Mouse (Mus musculus): ENCODE results near the gene Gm45808. TPM values are rescaled to one million over a fixed set of nuclear protein-coding genes. Genes with fewer than 3 reads are reported as not detected.
"Not testable (repeated sequence)": the region's sequence is repeated elsewhere in the genome, so short reads cannot be mapped to it uniquely, and the experiment has no call there.

The Gm45808 gene
- polyA plus RNA-seq (2015; fragmentation: Nextera tagmentation; extraction: Ambion mirVana) = not detected in 2 replicates

DNA sequence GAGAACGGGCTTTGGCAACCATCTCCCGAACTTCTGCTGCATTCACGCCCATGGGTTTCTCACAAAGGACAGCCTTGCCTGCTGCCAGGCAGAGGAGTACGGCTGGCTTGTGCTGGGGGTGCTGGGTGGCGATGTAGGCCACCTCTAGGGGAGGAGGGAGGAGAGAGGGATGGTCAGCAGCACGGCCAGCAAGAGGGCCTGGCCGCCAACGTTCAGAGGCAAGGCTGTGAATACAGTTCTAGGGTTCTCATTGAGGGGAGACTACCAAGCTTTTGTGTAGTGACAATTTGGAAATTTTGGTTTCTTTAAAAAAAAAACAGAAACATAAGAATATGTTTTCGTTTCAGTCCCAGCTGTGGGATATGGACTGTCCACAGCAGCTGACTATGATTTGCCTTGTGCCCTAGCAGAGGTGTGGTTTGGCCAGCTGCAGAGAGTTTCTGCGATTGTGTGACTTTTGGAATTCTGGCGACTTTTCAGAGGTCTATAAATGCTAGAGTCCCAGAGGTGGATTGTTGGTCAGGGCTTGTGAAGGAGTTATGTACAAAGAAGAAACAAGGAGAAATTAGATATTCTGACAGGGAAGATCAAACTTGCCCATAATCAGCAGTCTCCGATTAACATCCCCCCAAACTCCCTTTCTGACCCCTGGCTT lies at the start of gene Gm45808:
Gm45808 (minus strand) TSS at position 51 of the 655 bp plus-strand sequence.
- Histone ChIP-seq H3K4me1 (replicated peaks; ENCODE audit: control insufficient read depth, insufficient read depth, low read length) (no peaks in the 10 kb centered on the region), H3K4me2 (replicated peaks; ENCODE audit: low read depth) (no peak within 1 kb of the TSS), H3K4me3 (ENCODE audit: low read depth, low read length) (no peak within 1 kb of the TSS), H3K27ac (ENCODE audit: low read depth, low read length) (no peak within 1 kb of the TSS), H3K9ac (ENCODE audit: low read depth, low read length) (no peak within 1 kb of the TSS), H3K36me3 (ENCODE audit: control insufficient read depth, insufficient read depth) (no peaks in the 10 kb centered on the region), H3K9me3 (ENCODE audit: control insufficient read depth) (no peaks in the 10 kb centered on the region), H3K27me3 (replicated peaks; ENCODE audit: control insufficient read depth, insufficient read depth, low read length) (no peaks in the 10 kb centered on the region)
- ATAC-seq = no peak
- 79% methylated on average over 12 of the region's 12 CpGs for WGBS
- TF ChIP-seq CTCF (IDR thresholded peaks at IDR 0.05; ENCODE audit: low read depth) = no peak

DNA sequence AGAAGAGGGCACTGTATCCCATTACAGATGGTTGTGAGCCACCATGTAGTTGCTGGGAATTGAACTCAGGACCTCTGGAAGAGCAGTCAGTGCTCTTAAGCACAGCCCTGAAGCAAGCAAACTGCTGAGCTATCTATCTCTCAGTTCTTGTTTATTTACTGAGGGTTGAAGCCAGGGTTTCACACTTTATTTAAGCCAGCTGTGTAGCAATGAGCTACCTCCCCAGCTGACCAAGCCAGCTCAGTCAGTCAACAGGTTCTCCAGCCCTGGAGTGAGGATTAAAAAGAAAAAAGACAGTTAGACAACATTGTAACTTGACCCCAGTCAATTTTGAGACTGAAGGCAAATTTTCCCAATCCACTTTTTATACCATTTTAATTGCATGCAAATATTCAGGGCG lies 49.1 kb upstream of the Gm45808 start:
- Histone ChIP-seq H3K36me3 (ENCODE audit: control insufficient read depth, insufficient read depth) (no peaks in the 10 kb centered on the region), H3K9me3 (ENCODE audit: control insufficient read depth) (no peaks in the 10 kb centered on the region), H3K4me3 (ENCODE audit: low read depth, low read length) (no peak overlapping the region), H3K27me3 (replicated peaks; ENCODE audit: control insufficient read depth, insufficient read depth, low read length) (no peaks in the 10 kb centered on the region), H3K4me2 (replicated peaks; ENCODE audit: low read depth) (no peak overlapping the region), H3K4me1 (replicated peaks; ENCODE audit: control insufficient read depth, insufficient read depth, low read length) (no peaks in the 10 kb centered on the region), H3K9ac (ENCODE audit: low read depth, low read length) (no peak overlapping the region), H3K27ac (ENCODE audit: low read depth, low read length) (no peak overlapping the region)
- TF ChIP-seq CTCF (IDR thresholded peaks at IDR 0.05; ENCODE audit: low read depth) = 0 out of 2 replicates have a peak, but pooled peaks have one; percentile 18
- 88% methylated on average over 1 of the region's 1 CpGs for WGBS
- no peak for ATAC-seq

DNA sequence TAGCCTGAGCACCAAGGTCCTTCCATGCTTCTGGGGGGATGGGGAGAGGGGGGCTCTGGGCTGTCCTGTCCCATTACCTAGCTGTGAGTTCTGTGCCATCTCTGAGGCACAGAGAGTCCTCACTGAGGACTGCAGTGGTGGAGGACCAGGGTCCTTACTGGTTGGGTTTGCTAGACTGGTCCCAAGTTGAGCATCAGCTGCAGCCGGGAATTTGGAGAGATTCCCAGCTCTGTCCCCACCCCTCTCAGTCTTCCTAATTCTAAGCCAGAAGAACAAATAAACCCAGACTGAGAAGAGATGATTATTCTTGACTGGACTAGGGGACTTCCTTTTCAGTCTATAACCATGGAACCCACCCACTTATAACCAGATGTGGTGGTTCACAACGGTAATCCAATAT lies 44.0 kb upstream of the Gm45808 start:
- no peak for ATAC-seq
- Histone ChIP-seq H3K27ac (ENCODE audit: low read depth, low read length) (no peak overlapping the region), H3K4me3 (ENCODE audit: low read depth, low read length) (no peak overlapping the region), H3K4me1 (replicated peaks; ENCODE audit: control insufficient read depth, insufficient read depth, low read length) (no peaks in the 10 kb centered on the region; the same call in 1 of the 2 replicates), H3K27me3 (replicated peaks; ENCODE audit: control insufficient read depth, insufficient read depth, low read length) (no peaks in the 10 kb centered on the region), H3K9ac (ENCODE audit: low read depth, low read length) (no peak overlapping the region), H3K4me2 (replicated peaks; ENCODE audit: low read depth) (no peak overlapping the region), H3K9me3 (ENCODE audit: control insufficient read depth) (no peaks in the 10 kb centered on the region), H3K36me3 (ENCODE audit: control insufficient read depth, insufficient read depth) (no peaks in the 10 kb centered on the region)
- no peak for TF ChIP-seq CTCF (IDR thresholded peaks at IDR 0.05; ENCODE audit: low read depth)
- WGBS = 31% methylated on average over 2 of the region's 2 CpGs

DNA sequence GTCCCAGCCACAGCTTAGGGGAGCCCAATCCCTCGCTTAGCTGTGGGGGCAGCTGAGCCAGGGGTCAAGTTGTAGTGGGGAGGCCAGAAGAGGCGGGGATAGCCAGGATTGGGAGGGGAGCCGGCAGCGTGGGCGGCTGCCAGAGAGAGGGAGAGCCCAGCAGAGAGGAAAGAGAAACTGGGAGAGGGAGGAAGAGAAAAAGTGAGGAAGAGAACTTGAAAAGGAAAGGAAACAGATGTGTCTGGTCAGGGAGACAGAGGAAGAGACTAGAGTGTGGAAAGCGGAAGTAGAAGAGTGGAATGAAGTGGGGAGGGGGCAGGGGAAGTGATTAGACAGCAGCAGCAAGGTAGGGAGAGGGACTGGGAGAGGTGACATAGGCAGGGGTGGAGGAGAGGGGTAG lies 42.9 kb upstream of the Gm45808 start:
- whole genome bisulfite sequencing = 20% methylated on average over 6 of the region's 6 CpGs
- H3K9ac ChIP-seq (ENCODE audit: low read depth, low read length) = no peak overlapping the region
- no peak overlapping the region for H3K4me3 ChIP-seq (ENCODE audit: low read depth, low read length)
- H3K36me3 ChIP-seq (ENCODE audit: control insufficient read depth, insufficient read depth) = no peaks in the 10 kb centered on the region
- ATAC-seq = no peak
- no peak overlapping the region for H3K27ac ChIP-seq (ENCODE audit: low read depth, low read length)
- TF ChIP-seq CTCF (IDR thresholded peaks at IDR 0.05; ENCODE audit: low read depth) = no peak
- H3K4me2 ChIP-seq (replicated peaks; ENCODE audit: low read depth) = no peak overlapping the region
- no peaks in the 10 kb centered on the region for H3K9me3 ChIP-seq (ENCODE audit: control insufficient read depth)
- peaks cover 5% of the 10 kb centered on the region for H3K4me1 ChIP-seq (replicated peaks; ENCODE audit: control insufficient read depth, insufficient read depth, low read length)
- no peaks in the 10 kb centered on the region for H3K27me3 ChIP-seq (replicated peaks; ENCODE audit: control insufficient read depth, insufficient read depth, low read length)

DNA sequence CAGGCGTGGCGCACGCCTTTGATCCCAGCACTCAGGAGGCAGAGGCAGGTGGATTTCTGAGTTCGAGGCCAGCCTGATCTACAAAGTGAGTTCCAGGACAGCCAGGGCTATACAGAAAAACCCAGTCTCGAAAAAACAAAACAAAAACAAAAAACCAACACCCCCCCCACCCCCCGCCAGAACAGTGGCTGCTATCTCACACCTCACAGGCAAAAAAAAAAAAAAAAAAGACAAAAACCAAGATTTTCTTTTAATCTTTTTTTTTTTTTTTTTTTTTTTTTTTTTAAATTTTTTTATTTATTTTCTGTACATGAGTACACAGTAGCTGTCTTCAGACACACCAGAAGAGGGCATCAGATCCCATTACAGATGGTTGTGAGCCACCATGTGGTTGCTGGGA lies 40.6 kb upstream of the Gm45808 start:
- not testable (repeated sequence) for H3K4me1 ChIP-seq (replicated peaks; ENCODE audit: control insufficient read depth, insufficient read depth, low read length); ATAC-seq; H3K36me3 ChIP-seq (ENCODE audit: control insufficient read depth, insufficient read depth); H3K4me3 ChIP-seq (ENCODE audit: low read depth, low read length); H3K27ac ChIP-seq (ENCODE audit: low read depth, low read length); H3K4me2 ChIP-seq (replicated peaks; ENCODE audit: low read depth); H3K9ac ChIP-seq (ENCODE audit: low read depth, low read length); H3K27me3 ChIP-seq (replicated peaks; ENCODE audit: control insufficient read depth, insufficient read depth, low read length); H3K9me3 ChIP-seq (ENCODE audit: control insufficient read depth)
- WGBS = 92% methylated on average over 6 of the region's 6 CpGs

DNA sequence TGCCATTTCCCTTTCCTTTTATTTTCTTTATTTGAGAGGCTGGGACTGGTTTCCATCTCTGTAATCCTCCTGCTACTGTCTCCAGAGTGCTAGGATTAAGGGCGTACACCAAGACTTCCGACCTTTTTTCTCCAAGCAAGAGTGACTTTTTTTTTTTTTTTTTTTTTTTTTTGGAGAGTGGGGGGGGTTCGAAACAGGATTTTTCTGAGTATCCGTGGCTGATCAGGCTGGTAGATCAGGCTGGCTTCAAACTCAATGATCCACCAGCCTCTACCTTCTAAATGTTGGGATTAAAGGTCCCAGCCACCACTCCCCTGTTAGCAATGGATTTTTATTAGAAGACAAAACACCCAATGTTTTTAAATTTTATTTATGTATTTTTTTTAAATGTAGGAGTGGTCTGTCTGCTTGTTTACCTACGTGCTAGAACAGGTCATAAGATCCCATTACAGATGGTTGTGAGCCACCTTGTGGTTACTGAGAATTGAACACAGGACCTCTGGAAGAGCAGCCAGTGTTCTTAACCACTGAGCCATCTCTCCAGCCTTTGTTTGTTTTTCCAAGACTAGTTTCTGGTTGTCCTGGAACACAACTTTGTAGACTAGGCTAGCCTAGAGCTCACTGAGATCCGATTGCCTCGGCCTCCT lies 40.0 kb upstream of the Gm45808 start:
- 21% methylated on average over 7 of the region's 7 CpGs for WGBS
- peak; percentile 65 for TF ChIP-seq CTCF (IDR thresholded peaks at IDR 0.05; ENCODE audit: low read depth)
- ATAC-seq = no peak
- Histone ChIP-seq H3K9me3 (ENCODE audit: control insufficient read depth) (no peaks in the 10 kb centered on the region), H3K27me3 (replicated peaks; ENCODE audit: control insufficient read depth, insufficient read depth, low read length) (no peaks in the 10 kb centered on the region), H3K36me3 (ENCODE audit: control insufficient read depth, insufficient read depth) (peaks cover 8% of the 10 kb centered on the region; the same call in 1 of the 2 replicates), H3K27ac (ENCODE audit: low read depth, low read length) (peak overlapping the region; percentile 80), H3K9ac (ENCODE audit: low read depth, low read length) (peak overlapping the region; percentile 77), H3K4me3 (ENCODE audit: low read depth, low read length) (peak overlapping the region; percentile 61), H3K4me1 (replicated peaks; ENCODE audit: control insufficient read depth, insufficient read depth, low read length) (peaks cover 8% of the 10 kb centered on the region), H3K4me2 (replicated peaks; ENCODE audit: low read depth) (peak overlapping the region; percentile 73)

All from intestine, postnatal 0 days (tissue).